In genomic region chr16:25176870-25177269, GRCm38 (mm10) we compare ENCODE assay signal across 20 mouse cellular contexts.
A peak's percentile ranks its signal among the peaks of the same experiment; 100 is the strongest.
DNase-seq lines count a peak whose midpoint lies in the region; ATAC-seq and TF ChIP-seq lines count a peak whose summit lies in the region.
"Had no signal": no experiment of that assay in that cellular context is flagged by ENCODE, and none has a peak within 500 bp of the region (broad histone marks: within the 10 kb centered on the region; RNA-seq: fewer than 3 reads in every experiment).

No protein-coding gene starts in this region.

- H3K9me3 ChIP-seq in liver, embryonic 12.5 days (replicated peaks), result no peaks in the 10 kb centered on the region
- H3K9me3 ChIP-seq in lung, embryonic 14.5 days (ENCODE audit: low read depth, low read length), result no peaks in the 10 kb centered on the region
- no peaks in the 10 kb centered on the region for H3K9me3 ChIP-seq in lung, postnatal 0 days (ENCODE audit: low read length)
- H3K9me3 ChIP-seq: embryonic facial prominence, embryonic 13.5 days; forebrain, embryonic 13.5 days; forebrain, embryonic 15.5 days had no signal

- H3K27ac ChIP-seq in liver, adult 2 months (replicated peaks; ENCODE audit: insufficient read depth, low read depth, low read length), result no peak overlapping the region
- H3K27ac ChIP-seq in liver, embryonic 12.5 days, result no peak overlapping the region
- H3K27ac ChIP-seq in lung, embryonic 14.5 days (ENCODE audit: low read depth), result no peak overlapping the region
- no peak overlapping the region for H3K27ac ChIP-seq in lung, postnatal 0 days (ENCODE audit: low read length)
- H3K27ac ChIP-seq: embryonic facial prominence, embryonic 13.5 days; forebrain, embryonic 13.5 days; forebrain, embryonic 15.5 days had no signal

- no peak for TF ChIP-seq POLR2A in liver, adult 2 months (IDR thresholded peaks at IDR 0.05; ENCODE audit: extremely low read depth, insufficient read depth, low read length)

- 0 out of 2 replicates have a peak, but pooled peaks have one; percentile 26 for TF ChIP-seq EP300 in lung, postnatal 0 days (IDR thresholded peaks at IDR 0.05)

- H3K79me2 ChIP-seq in liver, adult 2 months (ENCODE audit: control insufficient read depth, insufficient read depth, low read length), result no peaks in the 10 kb centered on the region

- no peak overlapping the region for H3K4me3 ChIP-seq in liver, adult 2 months (ENCODE audit: insufficient read depth, low read depth, low read length)
- H3K4me3 ChIP-seq in liver, embryonic 12.5 days, result no peak overlapping the region
- no peak overlapping the region for H3K4me3 ChIP-seq in lung, embryonic 14.5 days (ENCODE audit: low read depth, low read length)
- H3K4me3 ChIP-seq in lung, postnatal 0 days (ENCODE audit: low read depth, low read length), result no peak overlapping the region
- H3K4me3 ChIP-seq: embryonic facial prominence, embryonic 13.5 days; forebrain, embryonic 13.5 days; forebrain, embryonic 15.5 days had no signal

- peak; percentile 3 for DNase-seq in liver, adult 2 months (ENCODE audit: extremely low read depth, low read depth, low spot score)
- DNase-seq in lung, embryonic 14.5 days, result peak; percentile 15
- DNase-seq in lung, adult 18-20 months, result no peak
- DNase-seq in lung, postnatal 0 days (ENCODE audit: low spot score), result peak; percentile 59
- DNase-seq in lung, postnatal 36 days, result no peak
- DNase-seq in embryo, embryonic 11 days, result no peak
- DNase-seq: adrenal gland, adult 2 months; adrenal gland, postnatal 10 days; adrenal gland, postnatal 25 days; cerebellum, adult 11-12 months; cerebellum, adult 2 months; cerebellum, adult 9-11 months; cerebellum, postnatal 14 days; cerebellum, postnatal 36 days; forebrain, postnatal 0 days had no signal

- H3K27me3 ChIP-seq in liver, adult 2 months (ENCODE audit: control insufficient read depth, insufficient read depth, low read length), result no peaks in the 10 kb centered on the region
- H3K27me3 ChIP-seq in liver, embryonic 12.5 days (replicated peaks), result no peaks in the 10 kb centered on the region
- H3K27me3 ChIP-seq in lung, embryonic 14.5 days (ENCODE audit: insufficient read depth, low read length), result no peaks in the 10 kb centered on the region
- no peaks in the 10 kb centered on the region for H3K27me3 ChIP-seq in lung, postnatal 0 days (replicated peaks; ENCODE audit: insufficient read depth, low read length)
- H3K27me3 ChIP-seq: embryonic facial prominence, embryonic 13.5 days; forebrain, embryonic 13.5 days; forebrain, embryonic 15.5 days had no signal

- TF ChIP-seq CTCF in liver, adult 2 months (IDR thresholded peaks at IDR 0.05; ENCODE audit: low read depth, low read length), result no peak
- no peak for TF ChIP-seq CTCF in lung, embryonic 14.5 days (IDR thresholded peaks at IDR 0.05; ENCODE audit: low read depth)
- TF ChIP-seq CTCF in lung, postnatal 0 days (IDR thresholded peaks at IDR 0.05), result no peak

- H3K9ac ChIP-seq in liver, adult 2 months (ENCODE audit: low read depth, low read length), result no peak overlapping the region
- no peak overlapping the region for H3K9ac ChIP-seq in liver, embryonic 12.5 days
- no peak overlapping the region for H3K9ac ChIP-seq in lung, embryonic 14.5 days
- no peak overlapping the region for H3K9ac ChIP-seq in lung, postnatal 0 days (replicated peaks; ENCODE audit: low read depth)
- H3K9ac ChIP-seq: embryonic facial prominence, embryonic 13.5 days; forebrain, embryonic 13.5 days; forebrain, embryonic 15.5 days; forebrain, postnatal 0 days had no signal

- no peak overlapping the region for H3K4me2 ChIP-seq in liver, embryonic 12.5 days
- no peak overlapping the region for H3K4me2 ChIP-seq in lung, embryonic 14.5 days
- no peak overlapping the region for H3K4me2 ChIP-seq in lung, postnatal 0 days (replicated peaks; ENCODE audit: low read depth, low read length)
- H3K4me2 ChIP-seq: embryonic facial prominence, embryonic 13.5 days; forebrain, embryonic 13.5 days; forebrain, embryonic 15.5 days had no signal

- H3K36me3 ChIP-seq in liver, adult 2 months (ENCODE audit: control insufficient read depth, insufficient read depth, low read length), result no peaks in the 10 kb centered on the region
- no peaks in the 10 kb centered on the region for H3K36me3 ChIP-seq in liver, embryonic 12.5 days
- no peaks in the 10 kb centered on the region for H3K36me3 ChIP-seq in lung, embryonic 14.5 days (ENCODE audit: insufficient read depth)
- H3K36me3 ChIP-seq in lung, postnatal 0 days (ENCODE audit: insufficient read depth, low read length), result no peaks in the 10 kb centered on the region
- H3K36me3 ChIP-seq: embryonic facial prominence, embryonic 13.5 days; forebrain, embryonic 15.5 days had no signal

- H3K4me1 ChIP-seq in liver, adult 2 months (ENCODE audit: control insufficient read depth, insufficient read depth, low read length), result no peaks in the 10 kb centered on the region
- no peaks in the 10 kb centered on the region for H3K4me1 ChIP-seq in liver, embryonic 12.5 days
- H3K4me1 ChIP-seq in lung, embryonic 14.5 days (ENCODE audit: insufficient read depth), result no peaks in the 10 kb centered on the region
- no peaks in the 10 kb centered on the region for H3K4me1 ChIP-seq in lung, postnatal 0 days (ENCODE audit: insufficient read depth, low read depth, low read length)
- H3K4me1 ChIP-seq: embryonic facial prominence, embryonic 13.5 days; forebrain, embryonic 13.5 days; forebrain, embryonic 15.5 days had no signal

- ATAC-seq in liver, embryonic 12.5 days, result no peak
- ATAC-seq in lung, embryonic 14.5 days (ENCODE audit: insufficient read depth), result no peak
- peak; percentile 32; the same call in 1 of the 2 replicates for ATAC-seq in lung, postnatal 0 days
- ATAC-seq in granulocyte monocyte progenitor cell, adult 5-6 weeks (replicated peaks; ENCODE audit: poor library complexity, severe bottlenecking), result peak; percentile 53
- ATAC-seq: forebrain, embryonic 13.5 days; forebrain, embryonic 15.5 days; forebrain, postnatal 0 days had no signal

Comparison
In these comparisons a context has a peak if more than half of its experiments do, and no peak if none do; other contexts are left out.
1. DNase-seq: peak in liver, adult 2 months (single experiment), lung, embryonic 14.5 days (single experiment) and lung, postnatal 0 days (single experiment); none in lung, adult 18-20 months (0 of 2), lung, postnatal 36 days (single experiment) and embryo, embryonic 11 days (single experiment).
2. ATAC-seq: peak in lung, postnatal 0 days (single experiment) and granulocyte monocyte progenitor cell, adult 5-6 weeks (single experiment); none in liver, embryonic 12.5 days (single experiment) and lung, embryonic 14.5 days (single experiment).